Mouse (Mus musculus) gastrocnemius, adult 8-10 months (tissue): Measurements from ENCODE around the gene Wfdc3. TPM values are rescaled to one million over a fixed set of nuclear protein-coding genes. Genes with fewer than 3 reads are reported as not detected.

Experiments used
- DNase-seq, 2 experiments: peaks; one replicate each; pipeline ENCODE4 v3.0.0; 2022; ENCODE audit warnings: low spot score in 2 of 2
- total RNA-seq, 4 experiments: library from RNA; stranded (reverse); gene quantifications; 2 replicates each; pipeline ENCODE4 v1.2.4; 2022

Gene Wfdc3
- not detected for total RNA-seq

- DNase-seq: peak; percentile 86 to 88
Observed at GRCm38 (mm10) chr2:164745843-164746479, at the start of gene Wfdc3, which contains the start of gene Dnttip1. Gene Wfdc3 (minus strand): TSS chr2:164745931. Gene Dnttip1 (plus strand): TSS chr2:164745983.

- peak; percentile 69 to 80 for DNase-seq
Observed at GRCm38 (mm10) chr2:164794293-164794692, 48.6 kb upstream of the Wfdc3 start.

GRCm38 (mm10) chr2:164793772-164794171, 48.0 kb upstream of the Wfdc3 start:
- DNase-seq: no peak

GRCm38 (mm10) chr2:164793236-164793635, 47.5 kb upstream of the Wfdc3 start:
- peak; percentile 44 to 55 for DNase-seq

- DNase-seq: no peak
Observed at GRCm38 (mm10) chr2:164792400-164793190, 46.9 kb upstream of the Wfdc3 start.

- DNase-seq: no peak
Observed at GRCm38 (mm10) chr2:164791841-164792261, 46.1 kb upstream of the Wfdc3 start.

GRCm38 (mm10) chr2:164790451-164790850, 44.7 kb upstream of the Wfdc3 start:
- no peak for DNase-seq

GRCm38 (mm10) chr2:164788411-164788810, 42.7 kb upstream of the Wfdc3 start:
- no peak for DNase-seq

GRCm38 (mm10) chr2:164787779-164788178, 42.0 kb upstream of the Wfdc3 start:
- no peak for DNase-seq

GRCm38 (mm10) chr2:164787032-164787431, 41.3 kb upstream of the Wfdc3 start:
- no peak for DNase-seq

GRCm38 (mm10) chr2:164786388-164786885, 40.7 kb upstream of the Wfdc3 start:
- DNase-seq: no peak

GRCm38 (mm10) chr2:164785481-164786387, 40.0 kb upstream of the Wfdc3 start, which contains the start of gene Snx21:
Gene Snx21 (plus strand): TSS chr2:164785823.
- peak; percentile 89 to 94 for DNase-seq

GRCm38 (mm10) chr2:164784869-164785420, 39.2 kb upstream of the Wfdc3 start:
- no peak for DNase-seq

- no peak for DNase-seq
Observed at GRCm38 (mm10) chr2:164783926-164784581, 38.3 kb upstream of the Wfdc3 start.

GRCm38 (mm10) chr2:164781876-164782275, 36.1 kb upstream of the Wfdc3 start:
- peak; percentile 74 to 85 for DNase-seq

GRCm38 (mm10) chr2:164779481-164780086, 33.9 kb upstream of the Wfdc3 start, which contains the start of gene Tnnc2:
Gene Tnnc2 (minus strand): TSS chr2:164779967.
- DNase-seq: peak; percentile 76 to 87

- peak; percentile 49 to 78 for DNase-seq
Observed at GRCm38 (mm10) chr2:164778809-164779208, 33.1 kb upstream of the Wfdc3 start.

GRCm38 (mm10) chr2:164778015-164778287, 32.2 kb upstream of the Wfdc3 start:
- DNase-seq: no peak

- no peak for DNase-seq
Observed at GRCm38 (mm10) chr2:164777246-164778014, 31.7 kb upstream of the Wfdc3 start.
